Mouse (Mus musculus) kidney, adult 2 months (tissue): Measurements from ENCODE around the gene Ap2a1.
"Not testable (repeated sequence)": the region's sequence is repeated elsewhere in the genome, so short reads cannot be mapped to it uniquely, and the experiment has no call there.

Experiments used
- CTCF ChIP-seq: fragments of 200-500 bp; conservative IDR thresholded peaks from 2 replicates; pipeline ENCODE4 v1.5.1; 2011; ENCODE audit warnings: low read depth, mild to moderate bottlenecking, control low read depth, low read length, moderate library complexity, mixed read lengths; ENCODE audit not compliant: insufficient read depth, insufficient read length
- POLR2A ChIP-seq: fragments of 200-500 bp; IDR thresholded peaks from one replicate; pipeline ENCODE4 v1.6.1; 2011; ENCODE audit warnings: low read depth, low read length, control low read depth

DNA sequence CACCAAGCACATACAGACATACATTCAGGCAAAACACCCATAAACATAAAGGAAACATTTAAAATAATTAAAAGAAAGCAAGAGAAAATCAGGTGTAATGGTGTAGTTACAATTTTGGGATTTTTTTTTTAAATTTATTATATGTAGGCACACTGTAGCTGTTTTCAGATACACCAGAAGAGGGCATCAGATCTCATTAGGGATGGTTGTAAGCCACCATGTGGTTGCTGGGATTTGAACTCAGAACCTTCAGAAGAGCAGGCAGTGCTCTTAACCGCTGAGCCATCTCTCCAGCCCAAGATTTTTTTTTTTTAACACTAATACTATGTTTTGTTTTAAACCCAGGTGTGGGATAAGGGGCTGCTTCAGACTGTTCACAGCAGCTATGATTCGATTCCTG lies 57.5 kb downstream of the Ap2a1 start:
- not testable (repeated sequence) for TF ChIP-seq CTCF, POLR2A
